Mouse (Mus musculus) cerebellum, adult 2 months (tissue): ENCODE measurements at regions not wholly inside any gene's neighbourhood (a gene's known extent, or its start where the extent isn't known, plus 50 kb on each side); places are given as distances from the start of the nearest gene placed in this dataset.

Experiments
- CTCF ChIP-seq: fragments of 200-500 bp; IDR thresholded peaks from 2 replicates; pipeline ENCODE4 v1.5.1; 2011; ENCODE audit warnings: low read depth, mild to moderate bottlenecking, control low read depth, low read length, moderate library complexity, borderline replicate concordance; ENCODE audit not compliant: insufficient read depth
- POLR2A ChIP-seq: fragments of 200-500 bp; IDR thresholded peaks from 2 replicates; pipeline ENCODE4 v1.6.1; 2011; ENCODE audit warnings: low read length, control low read depth, borderline replicate concordance; ENCODE audit not compliant: insufficient read depth

DNA sequence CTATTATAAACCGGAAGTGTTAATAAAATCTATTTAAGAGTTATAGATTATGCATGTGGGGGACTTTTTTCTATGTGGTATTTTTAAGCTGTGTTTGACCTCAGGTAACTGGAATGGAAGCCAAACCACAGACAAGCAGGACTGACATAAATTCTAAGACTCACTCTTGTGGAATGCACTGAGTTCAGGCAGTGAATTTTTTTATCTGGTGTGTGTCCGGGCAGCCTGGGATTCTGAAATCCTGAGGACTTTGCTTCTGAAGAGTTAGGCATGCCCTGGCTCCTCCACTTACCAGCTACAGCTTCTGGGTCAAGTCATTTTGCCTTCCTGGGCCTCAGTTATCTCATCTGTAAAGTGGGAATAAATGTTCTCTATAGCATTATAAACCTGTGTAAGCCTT is 217.9 kb upstream of the Gmds start:
- TF ChIP-seq POLR2A (no peak), CTCF (no peak)
